Mouse (Mus musculus) mesoderm, embryonic 11.5 days (tissue): Measurements from ENCODE around the gene Trpm3.

ENCODE experiments used
- DNase-seq: peaks from one replicate; pipeline ENCODE4 v3.0.0-alpha.2; 2012; ENCODE audit warnings: low read depth, low spot score

Trpm3 gene

DNA sequence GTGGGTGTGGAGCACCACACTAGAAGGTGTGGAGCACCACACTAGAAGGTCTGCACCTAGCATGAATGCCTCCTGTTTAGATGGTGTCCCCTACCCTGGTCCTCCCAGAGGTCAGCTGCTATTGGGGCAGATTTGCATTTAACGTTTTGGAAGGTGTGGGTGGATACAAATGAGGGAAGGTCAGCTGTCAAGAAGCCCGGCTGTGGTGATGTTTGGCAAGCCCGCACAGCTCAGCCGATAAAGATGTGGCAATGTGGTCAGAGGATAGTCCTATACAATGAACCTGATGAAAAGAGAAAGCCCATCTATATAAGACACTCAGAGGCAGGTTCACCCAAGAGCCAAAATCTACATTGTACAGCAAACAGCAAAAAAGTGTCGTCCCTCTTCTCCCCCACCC is 895.3 kb downstream of the Trpm3 start:
- no peak for DNase-seq

DNA sequence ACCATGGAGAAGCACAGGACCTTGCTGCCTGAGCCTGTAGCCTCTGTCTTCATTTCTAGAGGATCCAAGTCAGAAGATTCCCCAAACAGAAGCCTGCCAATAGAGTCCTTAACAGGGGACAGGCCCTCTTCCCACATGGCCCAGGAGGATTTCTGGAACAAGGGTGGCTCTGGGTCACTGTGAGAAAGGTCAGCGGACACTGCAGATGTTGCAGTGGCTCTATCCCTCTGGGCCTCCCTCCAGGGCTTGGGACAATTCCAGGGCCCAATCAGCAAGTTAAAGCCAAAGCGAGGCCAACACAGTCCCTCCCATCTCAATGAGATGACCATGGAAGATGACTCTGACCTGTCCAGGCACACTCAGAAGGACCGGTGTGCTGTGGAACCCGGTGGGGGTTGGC is 896.1 kb downstream of the Trpm3 start:
- no peak for DNase-seq

DNA sequence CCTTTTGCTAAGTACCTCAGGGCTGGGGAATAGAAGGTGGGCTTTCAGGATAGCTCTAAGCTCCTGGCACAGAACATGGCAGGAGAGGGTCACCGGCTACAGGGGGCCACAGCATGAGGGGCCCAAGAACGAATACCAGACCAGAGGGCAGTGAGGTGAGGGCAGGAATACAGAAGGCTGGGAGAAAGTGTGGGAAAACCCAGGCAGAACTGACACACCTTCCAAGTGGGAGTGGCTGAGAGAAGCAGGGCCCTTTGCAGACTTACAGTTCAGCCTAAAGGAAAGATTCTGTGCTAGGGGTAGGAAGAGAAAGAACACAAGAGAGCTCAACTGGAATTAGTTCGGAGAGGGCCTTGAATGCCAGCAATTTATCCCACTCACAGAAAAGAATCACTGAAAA is 896.9 kb downstream of the Trpm3 start:
- no peak for DNase-seq

DNA sequence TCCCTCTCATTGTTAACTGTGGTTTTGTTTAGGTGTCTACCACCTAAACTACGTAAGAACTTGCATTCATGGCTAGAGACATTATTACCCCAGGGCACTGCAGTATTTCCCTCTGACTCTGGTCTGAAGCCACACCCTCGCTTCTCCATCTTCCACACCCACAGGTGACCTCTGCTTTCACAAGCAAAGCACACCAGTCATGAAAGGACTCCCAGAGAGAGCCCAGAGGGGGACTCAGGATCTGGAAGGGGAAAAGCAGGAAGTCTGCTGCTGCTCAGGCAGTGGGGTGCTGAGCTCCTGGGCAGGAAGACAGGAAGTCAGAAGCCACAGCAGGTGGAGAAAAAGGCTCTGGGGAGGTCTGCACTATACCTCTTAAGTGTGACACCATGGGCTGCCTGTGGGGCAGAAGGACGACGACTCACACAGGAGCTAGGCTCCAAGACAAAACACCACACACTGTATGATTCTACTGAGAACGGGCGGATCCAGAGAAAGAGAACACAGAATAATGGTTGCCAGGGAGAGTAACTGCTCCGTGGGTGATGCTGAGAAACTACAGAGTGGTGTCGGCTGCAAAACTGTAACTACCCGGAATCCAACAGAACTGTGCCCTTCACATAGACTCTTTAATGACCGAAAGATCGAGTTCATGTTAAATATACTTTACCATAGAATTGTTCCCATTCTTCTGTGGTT is 898.1 kb downstream of the Trpm3 start:
- no peak for DNase-seq

DNA sequence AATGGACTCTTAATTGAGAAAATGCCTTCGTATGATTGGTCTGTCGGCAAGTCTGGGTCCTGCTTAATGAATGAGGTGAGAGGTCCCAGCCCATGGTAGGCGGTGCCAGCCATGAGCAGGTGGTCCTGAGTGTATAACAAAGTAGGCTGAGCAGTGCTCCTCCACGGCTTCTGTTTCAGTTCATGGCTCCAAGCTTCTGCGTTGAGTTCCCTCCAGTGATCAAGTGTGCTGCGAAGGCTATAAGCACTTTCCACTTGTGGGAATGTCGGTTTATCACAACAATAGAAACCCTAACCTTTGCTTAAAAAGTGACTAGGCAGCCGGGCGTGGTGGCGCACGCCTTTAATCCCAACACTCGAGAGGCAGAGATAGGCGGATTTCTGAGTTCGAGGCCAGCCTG is 898.7 kb downstream of the Trpm3 start:
- DNase-seq: no peak

DNA sequence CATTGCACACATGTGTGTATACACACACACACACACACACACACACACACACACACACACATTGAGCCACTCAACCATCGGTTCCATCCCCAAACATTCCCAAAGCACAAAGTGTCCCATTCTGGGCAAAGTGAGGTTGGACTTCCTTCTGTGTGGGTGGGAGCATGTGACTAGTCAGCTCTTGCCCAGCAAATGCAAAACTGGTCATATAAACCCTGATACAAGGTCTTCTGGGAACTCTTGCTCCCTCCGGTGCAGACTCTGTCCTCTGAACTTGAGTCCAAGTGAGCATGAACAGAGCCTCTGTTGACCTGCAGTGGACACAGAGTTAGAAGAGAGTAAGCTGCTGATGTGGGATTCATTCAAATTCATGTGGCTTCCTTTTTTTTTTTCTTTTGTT is 899.5 kb downstream of the Trpm3 start:
- no peak for DNase-seq

DNA sequence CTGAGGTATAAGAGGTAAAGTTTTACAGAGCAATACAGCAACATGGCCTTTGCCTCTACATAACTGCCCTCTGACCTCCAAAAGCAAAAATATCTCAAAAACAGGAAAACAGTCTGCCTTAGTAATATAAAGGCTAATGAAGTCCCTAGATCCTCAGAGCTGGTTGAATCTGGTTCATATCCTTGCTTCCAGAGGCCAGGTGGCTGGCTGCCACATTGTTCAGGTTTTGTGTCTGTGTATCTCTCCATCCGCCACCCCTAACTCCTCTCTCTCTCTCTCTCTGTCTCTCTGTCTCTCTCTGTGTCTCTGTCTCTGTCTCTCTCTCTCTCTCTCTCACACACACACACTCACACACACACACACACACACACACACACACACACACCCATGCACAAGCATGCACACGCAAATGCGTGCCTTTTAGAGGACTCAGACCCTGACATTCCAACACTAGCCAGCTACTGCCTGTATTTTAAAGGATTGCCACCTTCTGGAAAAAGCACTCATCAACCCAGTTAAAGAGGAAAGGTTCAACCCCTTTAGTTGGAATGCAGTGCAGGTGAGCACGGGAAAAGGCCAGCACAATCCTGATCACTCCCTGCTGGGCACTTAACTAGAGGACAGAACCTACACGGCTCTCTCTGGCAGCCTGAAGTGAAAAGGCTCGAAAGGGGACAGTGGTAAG is 902.8 kb downstream of the Trpm3 start:
- DNase-seq: no peak

DNA sequence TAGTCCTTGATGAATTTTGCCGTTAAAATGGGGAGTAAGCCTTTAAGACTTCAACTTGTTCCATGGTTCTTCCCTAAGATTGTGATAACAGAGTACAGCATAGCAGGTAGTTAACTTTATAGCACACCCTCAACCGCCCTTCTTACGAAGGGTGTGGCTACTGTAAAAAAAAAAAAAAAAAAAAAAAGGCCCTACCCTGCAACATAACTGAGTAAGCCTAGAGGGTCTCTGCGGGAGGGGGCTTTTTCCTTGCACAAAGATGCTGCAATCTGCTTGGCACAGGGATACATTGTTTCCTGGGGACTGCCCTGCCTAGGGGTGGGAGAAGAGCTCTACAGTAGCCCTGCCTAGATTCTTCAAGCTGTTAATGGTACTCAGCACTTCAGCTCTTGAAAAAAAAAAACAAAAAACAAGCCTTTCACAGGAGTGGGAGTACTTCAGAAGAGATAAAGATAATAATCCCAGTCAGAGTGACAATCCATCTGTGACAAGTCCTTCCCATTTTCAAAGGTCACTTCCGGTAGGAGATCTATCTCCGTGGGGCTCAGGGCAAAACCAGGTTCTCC is 903.4 kb downstream of the Trpm3 start:
- DNase-seq: no peak

DNA sequence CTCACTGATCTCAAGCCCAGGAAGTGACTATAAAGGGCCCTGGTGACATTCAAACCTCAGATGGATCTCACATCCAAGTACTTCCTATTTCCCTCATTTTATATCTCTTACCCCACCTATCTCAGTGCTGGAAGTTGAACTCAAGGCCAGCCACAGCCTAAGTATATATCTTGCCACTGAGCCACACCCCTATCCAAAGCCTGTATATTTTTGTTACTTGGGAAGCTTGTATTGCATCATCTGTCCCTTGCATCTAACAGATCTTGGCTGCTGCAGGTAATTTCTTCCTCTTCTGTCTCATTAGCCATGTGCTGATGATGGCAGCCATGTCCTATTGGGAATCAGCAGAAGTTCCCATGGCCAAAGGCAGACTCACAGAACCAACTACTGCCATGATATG is 904.9 kb downstream of the Trpm3 start:
- no peak for DNase-seq
